Mouse (Mus musculus) CH12.LX (cell line): ENCODE measurements around the gene Enpp6. TPM values are rescaled to one million over a fixed set of nuclear protein-coding genes. Genes with fewer than 3 reads are reported as not detected.

ENCODE experiments used
- DNase-seq: peaks from one replicate; pipeline ENCODE4 v3.0.0-alpha.2; 2013; ENCODE audit errors: extremely low read depth
- H3K27ac ChIP-seq: 2 replicates; pipeline ENCODE4 v1.5.1; 2012; ENCODE audit warnings: low read depth, mild to moderate bottlenecking, control low read depth, moderate library complexity; ENCODE audit not compliant: insufficient read depth
- H3K27me3 ChIP-seq: replicated peaks from 2 replicates; pipeline ENCODE3; 2012; ENCODE audit warnings: inconsistent platforms
- H3K36me3 ChIP-seq, 2 experiments: replicated peaks in 1 of 2; 2 replicates each; pipeline versions ENCODE3 to v1.6.1; 2012; ENCODE audit warnings: inconsistent platforms in 1 of 2, low read length in 1 of 2, mild to moderate bottlenecking in 1 of 2, mixed read lengths in 1 of 2, moderate library complexity in 1 of 2; ENCODE audit not compliant: control insufficient read depth in 1 of 2, insufficient read depth in 1 of 2
- H3K4me1 ChIP-seq, 2 experiments: 2 replicates each; pipeline ENCODE4 v1.6.1; 2012; ENCODE audit warnings: inconsistent platforms in 1 of 2, moderate library complexity in 1 of 2; ENCODE audit not compliant: insufficient read depth in 2 of 2, control insufficient read depth in 1 of 2
- H3K4me2 ChIP-seq: 2 replicates; pipeline ENCODE4 v1.6.1; 2012; ENCODE audit warnings: low read depth, mild to moderate bottlenecking, control low read depth; ENCODE audit not compliant: poor library complexity, insufficient read depth, severe bottlenecking
- H3K4me3 ChIP-seq, 3 experiments: fragments of 150-350 bp in 1 of 3; sonication (generic) in 1 of 3; replicated peaks in 1 of 3; 2 replicates each; pipeline versions ENCODE3 to v1.5.1; 2011 to 2012; ENCODE audit warnings: low read depth in 2 of 3, low read length in 2 of 3, mild to moderate bottlenecking in 2 of 3, moderate library complexity in 2 of 3, control low read depth in 1 of 3, improper control_type of control experiment in 1 of 3, inconsistent platforms in 1 of 3, mixed read lengths in 1 of 3; ENCODE audit not compliant: poor library complexity in 1 of 3
- H3K79me2 ChIP-seq: replicated peaks from 2 replicates; pipeline ENCODE4 v1.6.1; 2012; ENCODE audit warnings: mild to moderate bottlenecking, moderate library complexity; ENCODE audit not compliant: control insufficient read depth, poor library complexity, insufficient read depth, severe bottlenecking; ENCODE audit errors: extremely low read depth
- H3K9ac ChIP-seq: 2 replicates; pipeline ENCODE4 v1.6.1; 2012; ENCODE audit warnings: low read depth, mild to moderate bottlenecking, control low read depth, moderate library complexity; ENCODE audit not compliant: insufficient read depth
- H3K9me3 ChIP-seq: replicated peaks from 2 replicates; pipeline ENCODE3; 2012; ENCODE audit warnings: low read length, inconsistent platforms, mixed read lengths
- CHD2 ChIP-seq: IDR thresholded peaks from 2 replicates; pipeline ENCODE4 v1.6.1; 2011; ENCODE audit warnings: low read length, improper control_type of control experiment
- E2F4 ChIP-seq: IDR thresholded peaks from 2 replicates; pipeline ENCODE4 v1.6.1; 2011; ENCODE audit warnings: low read depth, low read length, improper control_type of control experiment; ENCODE audit not compliant: insufficient replicate concordance
- ETS1 ChIP-seq: conservative IDR thresholded peaks from 2 replicates; pipeline ENCODE4 v1.6.1; 2012; ENCODE audit warnings: low read depth, mild to moderate bottlenecking, inconsistent platforms, low read length, improper control_type of control experiment, moderate library complexity
- GABPA ChIP-seq: IDR thresholded peaks from 2 replicates; pipeline ENCODE4 v1.6.1; 2012; ENCODE audit warnings: low read depth, low read length, improper control_type of control experiment, inconsistent platforms; ENCODE audit not compliant: insufficient replicate concordance
- HCFC1 ChIP-seq: IDR thresholded peaks from 2 replicates; pipeline ENCODE4 v1.6.1; 2012; ENCODE audit warnings: low read depth, mild to moderate bottlenecking, inconsistent platforms, low read length, improper control_type of control experiment
- IRF4 ChIP-seq: IDR thresholded peaks from 2 replicates; pipeline ENCODE4 v1.6.1; 2014; ENCODE audit warnings: low read depth, mild to moderate bottlenecking, inconsistent platforms, low read length, improper control_type of control experiment
- JUN ChIP-seq: IDR thresholded peaks from 2 replicates; pipeline ENCODE4 v1.6.1; 2011; ENCODE audit warnings: low read depth, mild to moderate bottlenecking, low read length, improper control_type of control experiment, moderate library complexity; ENCODE audit not compliant: insufficient read depth
- JUND ChIP-seq: conservative IDR thresholded peaks from 2 replicates; pipeline ENCODE4 v1.6.1; 2011; ENCODE audit warnings: low read depth, low read length, improper control_type of control experiment
- KAT2A ChIP-seq: IDR thresholded peaks from 2 replicates; pipeline ENCODE4 v1.6.1; 2012; ENCODE audit warnings: low read length, improper control_type of control experiment, inconsistent platforms; ENCODE audit not compliant: insufficient replicate concordance
- MAFK ChIP-seq: IDR thresholded peaks from 2 replicates; pipeline ENCODE4 v1.6.1; 2011; ENCODE audit warnings: low read length, improper control_type of control experiment; ENCODE audit not compliant: insufficient replicate concordance
- MAX ChIP-seq: IDR thresholded peaks from 2 replicates; pipeline ENCODE4 v1.6.1; 2011; ENCODE audit warnings: low read length, improper control_type of control experiment
- MEF2A ChIP-seq: IDR thresholded peaks from 2 replicates; pipeline ENCODE4 v1.6.1; 2014; ENCODE audit warnings: low read depth, mild to moderate bottlenecking, inconsistent platforms, low read length, improper control_type of control experiment, borderline replicate concordance
- MYC ChIP-seq: IDR thresholded peaks from 2 replicates; pipeline ENCODE4 v1.6.1; 2011; ENCODE audit warnings: low read depth, mild to moderate bottlenecking, improper control_type of control experiment, low read length
- NELFE ChIP-seq: IDR thresholded peaks from 2 replicates; pipeline ENCODE4 v1.6.1; 2011; ENCODE audit warnings: low read depth, low read length, improper control_type of control experiment
- PAX5 ChIP-seq: IDR thresholded peaks from 2 replicates; pipeline ENCODE4 v1.6.1; 2012; ENCODE audit warnings: low read length, inconsistent platforms, mixed read lengths
- POLR2A ChIP-seq: IDR thresholded peaks from 2 replicates; pipeline ENCODE4 v1.6.1; 2011; ENCODE audit warnings: low read depth, mild to moderate bottlenecking, improper control_type of control experiment, low read length
- POLR2AphosphoS2 ChIP-seq: IDR thresholded peaks from 2 replicates; pipeline ENCODE4 v1.6.1; 2011; ENCODE audit warnings: low read depth, low read length, improper control_type of control experiment
- RAD21 ChIP-seq: IDR thresholded peaks from 2 replicates; pipeline ENCODE4 v1.6.1; 2011; ENCODE audit warnings: low read depth, mild to moderate bottlenecking, low read length, improper control_type of control experiment, moderate library complexity
- SIN3A ChIP-seq: IDR thresholded peaks from 2 replicates; pipeline ENCODE4 v1.6.1; 2012; ENCODE audit warnings: low read length, improper control_type of control experiment, inconsistent platforms
- SMC3 ChIP-seq: IDR thresholded peaks from 2 replicates; pipeline ENCODE4 v1.6.1; 2011; ENCODE audit warnings: low read depth, low read length, improper control_type of control experiment
- TBP ChIP-seq: conservative IDR thresholded peaks from 2 replicates; pipeline ENCODE4 v1.6.1; 2011; ENCODE audit warnings: low read depth, low read length, improper control_type of control experiment
- ZC3H11A ChIP-seq: IDR thresholded peaks from 2 replicates; pipeline ENCODE4 v1.6.1; 2012; ENCODE audit warnings: low read depth, mild to moderate bottlenecking, inconsistent platforms, low read length, improper control_type of control experiment
- ZKSCAN1 ChIP-seq: IDR thresholded peaks from 2 replicates; pipeline ENCODE4 v1.6.1; 2012; ENCODE audit warnings: low read depth, inconsistent platforms, low read length, improper control_type of control experiment, borderline replicate concordance
- ZMIZ1 ChIP-seq: IDR thresholded peaks from 2 replicates; pipeline ENCODE4 v1.6.1; 2012; ENCODE audit warnings: low read depth, mild to moderate bottlenecking, inconsistent platforms, low read length, improper control_type of control experiment
- dilution Hi-C: fragments of 300-500 bp; cut with MboI; formaldehyde crosslinking; loops from 2 replicates; pipeline ENCODE4 v1.14.3; 2020; ENCODE audit warnings: low sequenced_read_pairs; ENCODE audit not compliant: extremely low pct_unique_long_range_greater_than_20kb, extremely low pct_ligation_motif_present
- in situ Hi-C: fragments of 300-500 bp; cut with MboI; formaldehyde crosslinking; loops from 3 replicates; pipeline ENCODE4 v1.14.3; 2019; ENCODE audit warnings: low sequenced_read_pairs, low pct_ligation_motif_present, low pct_unique_long_range_greater_than_20kb, mixed read lengths
- polyA plus RNA-seq: library from polyadenylated mRNA; unstranded; fragments of >175 nt; gene quantifications from 2 replicates; pipeline ENCODE4 v1.2.1, GENCODE M21; 2012; ENCODE audit warnings: low read depth; ENCODE audit not compliant: insufficient read length
- total RNA-seq, 2 experiments: library from RNA; depleted of rRNA; stranded (reverse); fragments of 300-350 nt in 1 of 2; fragments of >200 nt in 1 of 2; gene quantifications; 2 replicates each; pipeline ENCODE4 v1.2.3; 2012 to 2014

Gene Enpp6
- total and polyA plus RNA-seq, 3 experiments, result not detected

DNA sequence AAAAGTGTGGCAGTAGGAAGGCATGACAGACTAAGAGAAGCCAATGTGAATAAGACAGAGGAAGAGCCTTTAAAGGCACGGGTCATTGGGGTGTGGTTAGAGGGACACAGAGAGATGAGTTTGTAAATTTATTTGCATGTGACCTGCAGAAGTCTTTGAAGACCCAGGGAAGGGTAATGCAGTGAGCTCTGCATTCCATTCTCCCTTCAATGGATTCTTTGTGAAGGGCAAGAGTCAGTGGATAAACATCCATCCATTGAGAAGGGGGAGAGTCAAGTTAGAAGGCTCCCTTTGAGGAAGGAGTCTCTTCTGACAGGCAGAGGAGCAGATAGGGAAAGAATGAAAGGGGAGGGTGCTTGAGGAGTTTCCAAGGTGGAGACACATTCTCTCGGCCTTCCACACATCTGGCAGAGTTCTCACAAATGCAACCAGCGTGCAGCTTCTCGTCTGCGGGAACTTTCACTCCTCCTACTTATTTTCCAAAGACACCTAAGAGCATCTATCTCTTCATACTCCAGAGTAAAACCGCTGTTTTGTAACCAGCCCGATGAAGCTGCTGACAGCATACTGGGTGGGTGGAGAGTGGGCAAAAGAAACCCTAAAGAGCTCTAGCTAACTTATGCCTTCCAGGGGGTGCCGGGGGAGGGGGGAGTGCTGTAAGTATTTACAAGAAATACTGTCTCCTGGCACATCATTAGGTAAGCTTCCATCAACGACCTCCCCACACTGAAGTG, 9.4 kb downstream of the Enpp6 start:
- Histone ChIP-seq H3K36me3 (no peaks in the 10 kb centered on the region), H3K4me2 (no peak overlapping the region), H3K4me1 (peaks cover 3 to 18% of the 10 kb centered on the region in 2 experiments), H3K79me2 (no peaks in the 10 kb centered on the region), H3K4me3 (no peak overlapping the region)
- dilution Hi-C loops, result no loop called here
- in situ Hi-C loops, result no loop called here
- TF ChIP-seq GABPA (no peak), POLR2AphosphoS2 (no peak), ZKSCAN1 (no peak), E2F4 (no peak), CHD2 (no peak), HCFC1 (no peak), NELFE (no peak), MYC (no peak)
- TF ChIP-seq, all 38 proteins: peak for 0
- Histone ChIP-seq H3K9me3 (no peaks in the 10 kb centered on the region), H3K27ac (no peak overlapping the region), H3K27me3 (no peaks in the 10 kb centered on the region), H3K9ac (no peak overlapping the region)
- DNase-seq, result no peak

GRCm38 (mm10) chr8:47005676-47006075, 19.0 kb downstream of the Enpp6 start:
- in situ Hi-C loops (loop anchor here (25.0 kb wide), 1 partner anchor 182 kb away; no protein-coding TSS in a partner anchor), dilution Hi-C loops (no loop called here)
- Histone ChIP-seq H3K4me3 (no peak overlapping the region), H3K9me3 (no peaks in the 10 kb centered on the region), H3K9ac (no peak overlapping the region), H3K4me1 (no peaks in the 10 kb centered on the region), H3K27me3 (no peaks in the 10 kb centered on the region), H3K79me2 (no peaks in the 10 kb centered on the region), H3K36me3 (no peaks in the 10 kb centered on the region), H3K4me2 (no peak overlapping the region), H3K27ac (no peak overlapping the region)
- no peak for DNase-seq
- TF ChIP-seq ZKSCAN1, result no peak
- no peak for TF ChIP-seq ZMIZ1
- no peak for TF ChIP-seq KAT2A

GRCm38 (mm10) chr8:47006785-47007184, 20.1 kb downstream of the Enpp6 start:
- Histone ChIP-seq H3K9me3 (no peaks in the 10 kb centered on the region), H3K36me3 (no peaks in the 10 kb centered on the region), H3K27me3 (no peaks in the 10 kb centered on the region), H3K9ac (no peak overlapping the region), H3K79me2 (no peaks in the 10 kb centered on the region), H3K4me3 (no peak overlapping the region), H3K4me2 (no peak overlapping the region), H3K27ac (no peak overlapping the region), H3K4me1 (no peaks in the 10 kb centered on the region)
- in situ Hi-C loops, result loop anchor here (25.0 kb wide), 1 partner anchor 181 kb away; no protein-coding TSS in a partner anchor
- dilution Hi-C loops, result no loop called here
- TF ChIP-seq POLR2AphosphoS2, result no peak
- no peak for TF ChIP-seq PAX5
- no peak for TF ChIP-seq SMC3
- TF ChIP-seq NELFE, result no peak
- TF ChIP-seq HCFC1, result no peak
- TF ChIP-seq KAT2A, result no peak
- no peak for TF ChIP-seq MAFK
- TF ChIP-seq IRF4, result no peak
- TF ChIP-seq ZC3H11A, result no peak
- no peak for TF ChIP-seq ZKSCAN1
- no peak for TF ChIP-seq SIN3A
- no peak for TF ChIP-seq JUN
- no peak for TF ChIP-seq TBP
- TF ChIP-seq MEF2A, result no peak
- no peak for TF ChIP-seq MYC
- TF ChIP-seq MAX, result no peak
- TF ChIP-seq JUND, result no peak
- no peak for TF ChIP-seq ETS1
- TF ChIP-seq POLR2A, result no peak
- TF ChIP-seq RAD21, result no peak
- DNase-seq, result no peak
